Mouse (Mus musculus): ENCODE results near the gene Atp8a2.
A peak's percentile ranks its signal among the peaks of the same experiment; 100 is the strongest.
"Not testable (repeated sequence)": the region's sequence is repeated elsewhere in the genome, so short reads cannot be mapped to it uniquely, and the experiment has no call there.

The Atp8a2 gene

GRCm38 (mm10) chr14:59846609-59847375 lies 350.2 kb downstream of the Atp8a2 start:
- DNase-seq (ENCODE audit: low spot score in 2 of 2) = no peak

GRCm38 (mm10) chr14:59843264-59843942 lies 353.6 kb downstream of the Atp8a2 start:
- DNase-seq (ENCODE audit: low spot score in 2 of 2) = no peak

- DNase-seq (ENCODE audit: low spot score in 2 of 2) = no peak
These were observed 356.8 kb downstream of the Atp8a2 start for GRCm38 (mm10) chr14:59839951-59840720.

GRCm38 (mm10) chr14:59838446-59839259 lies 358.3 kb downstream of the Atp8a2 start:
- not testable (repeated sequence) for DNase-seq (ENCODE audit: low spot score in 2 of 2)

GRCm38 (mm10) chr14:59837691-59838241 lies 359.2 kb downstream of the Atp8a2 start:
- not testable (repeated sequence) for DNase-seq (ENCODE audit: low spot score in 2 of 2)

GRCm38 (mm10) chr14:59836876-59837543 lies 360.0 kb downstream of the Atp8a2 start:
- DNase-seq (ENCODE audit: low spot score in 2 of 2) = peak; percentile 16 to 17

GRCm38 (mm10) chr14:59829580-59829979 lies 367.4 kb downstream of the Atp8a2 start:
- no peak for DNase-seq (ENCODE audit: low spot score in 2 of 2)

- DNase-seq (ENCODE audit: low spot score in 2 of 2) = no peak
These were observed 369.6 kb downstream of the Atp8a2 start for GRCm38 (mm10) chr14:59827409-59827808.

- no peak for DNase-seq (ENCODE audit: low spot score in 2 of 2)
These were observed 376.9 kb downstream of the Atp8a2 start for GRCm38 (mm10) chr14:59820115-59820419.

GRCm38 (mm10) chr14:59819215-59820114 lies 377.5 kb downstream of the Atp8a2 start:
- DNase-seq (ENCODE audit: low spot score in 2 of 2) = no peak

- not testable (repeated sequence) for DNase-seq (ENCODE audit: low spot score in 2 of 2)
These were observed 386.7 kb downstream of the Atp8a2 start for GRCm38 (mm10) chr14:59810316-59810715.

- DNase-seq (ENCODE audit: low spot score in 2 of 2) = no peak
These were observed 387.2 kb downstream of the Atp8a2 start for GRCm38 (mm10) chr14:59809790-59810189.

GRCm38 (mm10) chr14:59807528-59808300 lies 389.3 kb downstream of the Atp8a2 start:
- DNase-seq (ENCODE audit: low spot score in 2 of 2) = no peak

- no peak for DNase-seq (ENCODE audit: low spot score in 2 of 2)
These were observed 390.1 kb downstream of the Atp8a2 start for GRCm38 (mm10) chr14:59806910-59807309.

- no peak for DNase-seq (ENCODE audit: low spot score in 2 of 2)
These were observed 390.8 kb downstream of the Atp8a2 start for GRCm38 (mm10) chr14:59806159-59806558.

- no peak for DNase-seq (ENCODE audit: low spot score in 2 of 2)
These were observed 391.3 kb downstream of the Atp8a2 start for GRCm38 (mm10) chr14:59805683-59806082.

- DNase-seq (ENCODE audit: low spot score in 2 of 2) = no peak
These were observed 394.9 kb downstream of the Atp8a2 start for GRCm38 (mm10) chr14:59801961-59802599.

- DNase-seq (ENCODE audit: low spot score in 2 of 2) = no peak
These were observed 397.5 kb downstream of the Atp8a2 start for GRCm38 (mm10) chr14:59799511-59799910.
